Mouse (Mus musculus): ENCODE measurements around the gene Nin.

DNA sequence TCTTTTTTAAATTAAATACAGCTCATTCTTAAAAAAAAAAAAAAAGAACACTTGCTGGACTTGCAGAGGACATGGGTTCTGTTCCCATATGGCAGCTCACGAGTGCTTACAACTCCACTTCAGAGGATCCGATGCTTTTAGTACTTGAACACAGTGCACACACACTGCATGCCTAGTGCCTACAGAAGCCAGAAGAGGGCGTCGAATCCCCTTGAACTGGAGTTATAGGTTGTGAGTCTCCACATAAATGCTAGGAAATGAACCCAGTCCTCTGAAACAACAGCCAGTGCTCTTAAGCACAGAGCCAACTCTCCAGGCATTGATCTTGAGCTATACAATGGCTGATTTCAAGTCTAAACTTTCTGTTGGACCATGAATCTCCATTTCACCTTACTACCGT, 130.6 kb downstream of the Nin start:
- TF ChIP-seq POLR2A (IDR thresholded peaks at IDR 0.05; ENCODE audit: low read depth, low read length): no peak
- TF ChIP-seq CTCF (IDR thresholded peaks at IDR 0.05; ENCODE audit: borderline replicate concordance, insufficient read depth, low read length): peak; percentile 21; the same call in 1 of the 2 replicates
